Mouse (Mus musculus): Measurements from ENCODE around the gene Zfp970. TPM values are rescaled to one million over a fixed set of nuclear protein-coding genes. Genes with fewer than 3 reads are reported as not detected.
"Not testable (repeated sequence)": the region's sequence is repeated elsewhere in the genome, so short reads cannot be mapped to it uniquely, and the experiment has no call there.

The Zfp970 gene
- polyA plus RNA-seq, 1 experiment: 18.6 TPM

- no peak for TF ChIP-seq CTCF (IDR thresholded peaks at IDR 0.05; ENCODE audit: extremely low read depth, insufficient read depth, low read length)
- no peak for TF ChIP-seq POLR2A (IDR thresholded peaks at IDR 0.05; ENCODE audit: extremely low read depth, insufficient read depth, low read length)
- Histone ChIP-seq H3K27ac (ENCODE audit: insufficient read depth, low read length) (no peak overlapping the region), H3K4me1 (ENCODE audit: control insufficient read depth, insufficient read depth, low read length) (no peaks in the 10 kb centered on the region), H3K4me3 (ENCODE audit: insufficient read depth, low read length) (no peak overlapping the region)
These were observed 55.5 kb downstream of the Zfp970 start for GRCm38 (mm10) chr2:177520035-177520434.

- Histone ChIP-seq H3K4me1 (ENCODE audit: control insufficient read depth, insufficient read depth, low read length) (no peaks in the 10 kb centered on the region), H3K4me3 (ENCODE audit: insufficient read depth, low read length) (no peak overlapping the region), H3K27ac (ENCODE audit: insufficient read depth, low read length) (no peak overlapping the region)
- no peak for TF ChIP-seq POLR2A (IDR thresholded peaks at IDR 0.05; ENCODE audit: extremely low read depth, insufficient read depth, low read length)
- no peak for TF ChIP-seq CTCF (IDR thresholded peaks at IDR 0.05; ENCODE audit: extremely low read depth, insufficient read depth, low read length)
These were observed 58.5 kb downstream of the Zfp970 start for GRCm38 (mm10) chr2:177523061-177523460.

- H3K4me3 ChIP-seq (ENCODE audit: insufficient read depth, low read length); H3K4me1 ChIP-seq (ENCODE audit: control insufficient read depth, insufficient read depth, low read length); H3K27ac ChIP-seq (ENCODE audit: insufficient read depth, low read length): not testable (repeated sequence)
These were observed 59.1 kb downstream of the Zfp970 start for GRCm38 (mm10) chr2:177523674-177524073.

- not testable (repeated sequence) for H3K4me1 ChIP-seq (ENCODE audit: control insufficient read depth, insufficient read depth, low read length); H3K27ac ChIP-seq (ENCODE audit: insufficient read depth, low read length); H3K4me3 ChIP-seq (ENCODE audit: insufficient read depth, low read length)
These were observed 59.6 kb downstream of the Zfp970 start for GRCm38 (mm10) chr2:177524171-177524570.

Other genes starting within 250 kb of the Zfp970 start
- not detected in 2 replicates for gene Gm14409, start 197.7 kb upstream of the Zfp970 start, polyA plus RNA-seq (2012; rRNA removed)
- 4.2 and 5.2 TPM in 2 replicates for gene Gm14412, start 140.4 kb upstream of the Zfp970 start, polyA plus RNA-seq (2012; rRNA removed)
- 10.8 and 11.8 TPM in 2 replicates for gene Gm14418, start 66.4 kb upstream of the Zfp970 start, polyA plus RNA-seq (2012; rRNA removed)
- gene Gm14403, start 33.5 kb downstream of the Zfp970 start, polyA plus RNA-seq (2012; rRNA removed): 8.2 and 9.5 TPM in 2 replicates
- 0.23 and 0.32 TPM in 2 replicates for gene Gm14406, start 113.5 kb downstream of the Zfp970 start, polyA plus RNA-seq (2012; rRNA removed)

Measured in cortical plate, adult 2 months (tissue).